Mouse (Mus musculus) hindbrain, embryonic 11.5 days (tissue): ENCODE data around the gene Rap1gap2. TPM values are rescaled to one million over a fixed set of nuclear protein-coding genes. Genes with fewer than 3 reads are reported as not detected.

Experiments
- ATAC-seq: fragments of 200-750 bp; cut with Nextera tagmentation; 2 replicates; pipeline ENCODE4 v1.8.0; 2017; ENCODE audit warnings: mild to moderate bottlenecking, moderate TSS enrichment, moderate library complexity; ENCODE audit not compliant: low FRiP score
- DNase-seq: peaks from one replicate; pipeline ENCODE4 v3.0.0-alpha.2; 2015; ENCODE audit warnings: low spot score
- H3K27ac ChIP-seq: fragments of 300-500 bp; sonication (generic); 2 replicates; pipeline ENCODE4 v1.5.1; 2014; ENCODE audit warnings: mild to moderate bottlenecking, low read depth, low read length
- H3K27me3 ChIP-seq: fragments of 300-500 bp; sonication (generic); 2 replicates; pipeline ENCODE4 v1.6.1; 2014; ENCODE audit warnings: mild to moderate bottlenecking, low read length, moderate library complexity, mixed read lengths; ENCODE audit not compliant: control insufficient read depth, insufficient read depth
- H3K36me3 ChIP-seq: fragments of 300-500 bp; sonication (generic); 2 replicates; pipeline ENCODE4 v1.6.1; 2014; ENCODE audit warnings: mild to moderate bottlenecking, low read length, moderate library complexity, mixed read lengths; ENCODE audit not compliant: control insufficient read depth, insufficient read depth
- H3K4me1 ChIP-seq: fragments of 300-500 bp; sonication (generic); replicated peaks from 2 replicates; pipeline ENCODE4 v1.6.1; 2014; ENCODE audit warnings: low read length, mixed read lengths; ENCODE audit not compliant: control insufficient read depth, insufficient read depth
- H3K4me2 ChIP-seq: fragments of 300-500 bp; sonication (generic); replicated peaks from 2 replicates; pipeline ENCODE4 v1.6.1; 2014; ENCODE audit warnings: mild to moderate bottlenecking, low read depth, low read length
- H3K4me3 ChIP-seq: fragments of 300-500 bp; sonication (generic); 2 replicates; pipeline ENCODE4 v1.5.1; 2014; ENCODE audit warnings: low read depth, low read length
- H3K9ac ChIP-seq: fragments of 300-500 bp; sonication (generic); 2 replicates; pipeline ENCODE4 v1.6.1; 2014; ENCODE audit warnings: low read depth, low read length
- H3K9me3 ChIP-seq: fragments of 300-500 bp; sonication (generic); 2 replicates; pipeline ENCODE4 v1.6.1; 2016; ENCODE audit warnings: low read length; ENCODE audit not compliant: control insufficient read depth
- WGBS: fragments of 180-500 bp; shearing (Covaris S2); extraction: QIAGEN DNeasy Blood & Tissue Kit; methylation state at CpG from one replicate; pipeline ENCODE4 v1.1.7; 2014; 5-methylcytosine and 5-hydroxymethylcytosine counted together
- polyA plus RNA-seq: library from polyadenylated mRNA; unstranded; fragments of >200 nt; fragmentation: Nextera tagmentation; extraction: Ambion mirVana; gene quantifications from 2 replicates; pipeline ENCODE4 v1.2.1, GENCODE M21; 2014

Rap1gap2 gene
- polyA plus RNA-seq, 1 experiment from 2014 or later: 2.7 TPM

DNA sequence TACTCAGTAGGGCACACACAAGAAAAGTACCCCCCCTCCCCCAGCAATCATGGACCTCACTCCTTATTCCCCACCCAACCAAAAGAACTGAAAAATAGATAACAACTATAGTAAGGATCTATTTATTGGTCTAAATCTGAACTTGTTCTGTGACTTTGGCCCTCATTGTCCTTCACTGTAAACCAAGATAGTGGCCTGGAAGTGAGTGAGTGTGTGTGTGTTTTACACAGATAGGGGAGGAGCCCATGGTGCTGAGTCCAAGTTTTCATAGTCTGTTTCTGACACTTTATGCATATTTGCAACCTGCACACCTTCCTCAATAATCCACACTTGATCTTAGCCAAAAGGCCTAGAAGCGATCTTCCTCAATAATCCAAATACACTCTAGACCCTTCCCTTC, 38.0 kb upstream of the Rap1gap2 start:
- peak overlapping the region; percentile 84 for H3K9ac ChIP-seq
- H3K36me3 ChIP-seq: no peaks in the 10 kb centered on the region
- peak overlapping the region; percentile 76 for H3K27ac ChIP-seq
- ATAC-seq: peak; percentile 29; the same call in 1 of the 2 replicates
- no peak for DNase-seq
- no peaks in the 10 kb centered on the region for H3K9me3 ChIP-seq
- no peaks in the 10 kb centered on the region for H3K27me3 ChIP-seq
- H3K4me1 ChIP-seq: peaks cover 11% of the 10 kb centered on the region; the same call in 1 of the 2 replicates
- WGBS: 4% methylated on average over 1 of the region's 1 CpGs
- H3K4me3 ChIP-seq: peak overlapping the region; percentile 95
- H3K4me2 ChIP-seq: peak overlapping the region; percentile 94

DNA sequence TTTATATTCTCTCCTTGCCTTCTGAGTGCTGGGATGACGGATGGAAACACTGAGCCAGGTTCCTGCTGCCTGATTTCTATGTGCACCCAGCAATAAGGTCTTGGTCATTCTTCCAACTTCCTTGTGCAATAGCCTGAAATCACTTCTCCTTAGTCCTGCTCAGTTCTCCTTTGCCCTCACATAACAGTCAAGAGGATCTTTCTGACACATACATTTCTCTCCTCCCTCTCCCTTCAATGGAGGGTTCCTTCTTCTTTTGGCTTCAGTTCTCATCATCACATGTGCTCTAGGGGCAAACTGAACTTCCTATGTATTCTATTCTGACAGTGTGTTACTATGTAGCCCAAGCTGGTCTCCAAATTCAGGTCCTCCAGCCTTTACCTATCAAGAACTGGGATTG, 37.3 kb upstream of the Rap1gap2 start:
- Histone ChIP-seq H3K9me3 (no peaks in the 10 kb centered on the region), H3K9ac (no peak overlapping the region), H3K4me1 (peaks cover 10% of the 10 kb centered on the region; the same call in 1 of the 2 replicates), H3K27ac (no peak overlapping the region), H3K4me3 (no peak overlapping the region), H3K36me3 (no peaks in the 10 kb centered on the region), H3K27me3 (no peaks in the 10 kb centered on the region), H3K4me2 (no peak overlapping the region)
- ATAC-seq (no peak), DNase-seq (no peak)
- 89% methylated on average over 1 of the region's 1 CpGs for WGBS

DNA sequence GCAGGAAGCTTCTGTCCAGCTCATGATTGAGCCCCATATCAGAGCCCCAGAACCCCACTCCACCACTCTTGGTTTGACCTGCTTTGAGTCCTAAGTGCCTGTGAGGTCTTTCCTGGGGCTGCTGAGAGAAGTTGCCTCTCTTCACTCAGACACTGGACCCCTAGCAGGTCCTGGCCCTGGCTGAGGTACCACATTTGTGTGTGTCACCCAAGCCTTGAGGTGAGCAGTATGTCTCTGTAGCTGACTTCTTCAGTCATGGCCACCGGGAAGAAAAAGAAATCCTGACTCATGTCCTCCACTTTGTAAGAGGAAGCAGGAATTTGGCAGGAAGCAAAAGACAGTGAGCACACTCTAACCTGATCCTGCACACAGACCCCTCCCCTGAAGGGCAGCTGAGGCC, 28.9 kb upstream of the Rap1gap2 start:
- ATAC-seq: no peak
- no peak overlapping the region for H3K4me2 ChIP-seq
- 88% methylated on average over 1 of the region's 1 CpGs for WGBS

DNA sequence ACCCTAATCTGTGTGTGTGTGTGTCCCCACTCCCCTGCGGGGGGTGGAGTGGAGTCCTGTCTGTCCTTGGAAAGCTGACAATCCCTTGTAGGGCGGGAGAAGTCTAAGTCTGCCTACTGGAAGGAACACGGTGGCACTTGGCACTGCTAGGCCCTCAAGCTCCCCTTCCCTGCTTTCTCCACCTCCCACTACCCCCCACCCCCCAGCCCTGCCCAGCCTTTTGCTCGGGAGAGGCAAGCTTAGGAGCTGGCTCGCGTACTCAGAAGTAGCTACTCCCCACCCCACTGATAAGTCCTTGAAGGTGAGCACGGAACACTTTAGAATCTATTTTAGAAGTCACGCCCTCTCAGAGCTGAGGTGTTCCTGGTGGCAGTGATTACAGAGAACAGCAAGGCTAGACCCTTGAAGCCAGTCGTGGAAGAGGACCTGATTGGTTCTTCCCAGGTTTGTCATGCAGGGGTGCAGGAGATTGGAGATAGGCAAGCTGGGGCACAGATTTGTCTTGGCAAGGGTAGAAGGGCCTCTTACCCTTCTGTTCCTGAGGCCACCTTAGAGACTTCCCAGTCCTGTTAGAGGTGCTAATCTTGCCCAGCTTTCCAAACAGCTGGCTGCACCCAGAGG, 28.2 kb upstream of the Rap1gap2 start:
- peaks cover 5% of the 10 kb centered on the region; the same call in 1 of the 2 replicates for H3K27me3 ChIP-seq
- no peaks in the 10 kb centered on the region for H3K9me3 ChIP-seq
- H3K4me3 ChIP-seq: peak overlapping the region; percentile 74
- peaks cover 5% of the 10 kb centered on the region for H3K4me1 ChIP-seq
- H3K4me2 ChIP-seq: peak overlapping the region; percentile 95
- H3K9ac ChIP-seq: peak overlapping the region; percentile 83
- WGBS: 10% methylated on average over 9 of the region's 9 CpGs
- DNase-seq (no peak), ATAC-seq (peak; percentile 28; the same call in 1 of the 2 replicates)
- H3K27ac ChIP-seq: peak overlapping the region; percentile 86; the same call in 1 of the 2 replicates
- no peaks in the 10 kb centered on the region for H3K36me3 ChIP-seq

More for the DNA sequence above, 28.9 kb upstream of the Rap1gap2 start:
- DNase-seq: no peak
- Histone ChIP-seq H3K9ac (no peak overlapping the region), H3K4me3 (no peak overlapping the region), H3K27ac (no peak overlapping the region), H3K36me3 (no peaks in the 10 kb centered on the region), H3K27me3 (peaks cover 5% of the 10 kb centered on the region; the same call in 1 of the 2 replicates), H3K9me3 (no peaks in the 10 kb centered on the region), H3K4me1 (peaks cover 5% of the 10 kb centered on the region)

DNA sequence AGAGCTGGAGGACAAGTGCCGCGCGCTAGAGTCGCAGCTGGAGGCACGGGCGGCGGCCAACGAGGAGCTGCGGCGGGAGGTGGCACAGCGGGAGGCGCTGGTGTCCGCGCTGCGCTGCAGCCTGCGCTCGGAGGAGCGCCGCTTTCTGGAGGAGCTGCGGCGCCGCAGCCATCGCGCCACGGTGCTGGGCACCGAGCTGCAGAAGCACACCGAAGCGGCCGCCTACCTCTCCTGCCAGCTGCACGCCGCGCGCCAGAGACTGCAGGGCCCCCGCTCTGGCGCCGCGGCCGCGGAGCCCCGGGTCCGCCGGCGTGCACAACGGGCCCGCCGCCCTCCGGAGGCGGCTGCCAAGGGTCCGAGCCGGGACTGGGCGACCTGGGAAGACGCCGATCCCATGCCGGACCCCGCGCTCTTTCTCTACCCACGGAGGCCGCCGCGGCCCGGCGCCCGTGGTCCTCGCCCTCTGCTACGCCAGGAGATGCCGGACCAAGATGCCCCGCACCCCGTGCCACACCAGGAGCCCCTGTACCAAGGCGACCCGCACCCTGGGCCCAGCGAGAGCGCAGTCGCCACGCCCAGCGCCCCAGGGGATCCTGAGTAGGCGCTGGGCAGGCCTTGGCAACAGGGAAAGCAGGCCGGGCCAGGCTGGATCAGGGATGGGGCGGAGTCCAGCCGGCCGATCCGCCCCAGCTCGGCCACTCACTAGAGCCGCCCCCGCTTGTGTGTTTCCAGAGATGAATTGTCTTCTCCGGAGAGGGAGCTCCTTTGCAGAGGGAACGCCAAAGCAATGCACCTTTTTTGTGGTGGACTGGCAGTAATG, 27.5 kb upstream of the Rap1gap2 start:
- peak overlapping the region; percentile 86 for H3K27ac ChIP-seq
- WGBS: 0% methylated on average over 85 of the region's 86 CpGs
- no peaks in the 10 kb centered on the region for H3K9me3 ChIP-seq
- H3K4me1 ChIP-seq: peaks cover 5% of the 10 kb centered on the region
- H3K4me2 ChIP-seq: peak overlapping the region; percentile 95
- ATAC-seq: peak; percentile 88
- H3K36me3 ChIP-seq: no peaks in the 10 kb centered on the region
- H3K27me3 ChIP-seq: peaks cover 5% of the 10 kb centered on the region; the same call in 1 of the 2 replicates
- H3K4me3 ChIP-seq: peak overlapping the region; percentile 74
- peak; percentile 82 for DNase-seq
- H3K9ac ChIP-seq: peak overlapping the region; percentile 83

DNA sequence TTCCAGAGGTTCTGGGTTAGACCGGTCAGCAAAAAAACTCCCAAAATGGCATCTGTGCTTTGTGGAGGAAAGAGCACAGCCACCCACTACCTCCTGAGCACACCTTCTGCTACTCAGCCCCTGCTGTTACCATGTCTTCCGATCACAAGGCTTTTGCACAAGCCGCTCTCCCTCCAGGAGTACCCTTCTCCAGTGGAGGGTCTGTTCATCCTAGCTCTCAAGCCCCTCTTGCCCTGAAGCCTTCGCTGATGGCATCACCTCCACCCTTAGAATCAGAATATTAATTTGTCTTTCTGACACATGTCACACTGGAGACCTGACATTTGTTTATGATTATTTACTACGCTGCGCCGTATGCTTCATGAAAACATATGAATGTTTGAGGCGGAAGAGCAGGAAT, 26.8 kb upstream of the Rap1gap2 start:
- Histone ChIP-seq H3K36me3 (no peaks in the 10 kb centered on the region), H3K9me3 (no peaks in the 10 kb centered on the region), H3K4me1 (peaks cover 5% of the 10 kb centered on the region), H3K4me3 (peak overlapping the region; percentile 74), H3K27ac (no peak overlapping the region), H3K9ac (peak overlapping the region; percentile 83), H3K27me3 (peaks cover 5% of the 10 kb centered on the region; the same call in 1 of the 2 replicates), H3K4me2 (peak overlapping the region; percentile 95)
- DNase-seq (no peak), ATAC-seq (peak; percentile 31)
- WGBS: 23% methylated on average over 8 of the region's 8 CpGs

DNA sequence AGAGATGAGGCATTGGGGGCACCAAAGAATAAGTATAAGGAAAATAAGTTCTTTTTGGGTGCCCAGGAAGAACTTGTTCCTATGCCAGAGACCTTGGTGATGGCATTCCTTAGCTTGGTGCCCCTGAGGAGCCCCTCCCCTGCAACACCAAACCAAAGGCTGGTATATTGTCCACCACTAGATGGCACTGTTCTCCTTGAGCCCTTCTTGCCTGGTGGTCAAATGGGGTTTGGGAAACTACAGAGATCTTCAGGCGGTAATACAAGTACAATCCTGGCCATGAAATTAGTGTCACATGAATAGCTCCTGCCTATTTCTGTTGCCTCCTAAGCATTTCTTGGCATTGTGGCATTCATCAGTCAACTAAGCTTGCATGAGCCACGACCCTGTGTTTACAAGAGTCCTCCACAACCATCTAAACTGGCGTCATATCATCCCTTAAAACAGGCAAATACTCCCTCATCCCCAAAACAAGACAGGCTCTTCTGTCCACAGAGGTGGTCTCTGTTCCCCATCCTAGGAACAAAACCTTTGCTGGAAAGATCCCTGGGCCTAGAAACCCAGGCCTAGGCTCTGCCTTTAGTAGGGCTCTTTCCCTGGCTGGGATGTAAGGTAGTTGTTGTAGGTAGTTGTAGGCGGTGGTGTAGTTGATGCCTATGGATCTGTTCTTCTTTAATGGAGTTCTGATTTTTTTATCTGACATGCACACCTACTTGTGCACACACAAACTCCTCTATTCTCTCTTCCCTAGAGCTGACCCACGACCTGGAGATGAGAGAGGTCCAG, 24.0 kb upstream of the Rap1gap2 start:
- Histone ChIP-seq H3K27me3 (peaks cover 4% of the 10 kb centered on the region; the same call in 1 of the 2 replicates), H3K4me2 (no peak overlapping the region), H3K4me3 (no peak overlapping the region), H3K36me3 (no peaks in the 10 kb centered on the region), H3K9ac (no peak overlapping the region), H3K27ac (no peak overlapping the region), H3K9me3 (no peaks in the 10 kb centered on the region), H3K4me1 (peaks cover 5% of the 10 kb centered on the region)
- ATAC-seq (no peak), DNase-seq (peak; percentile 88)
- WGBS: 65% methylated on average over 5 of the region's 5 CpGs
